Mouse (Mus musculus): ENCODE data around the gene Sept8.
"Not testable (repeated sequence)": the region's sequence is repeated elsewhere in the genome, so short reads cannot be mapped to it uniquely, and the experiment has no call there.

Gene Sept8

DNA sequence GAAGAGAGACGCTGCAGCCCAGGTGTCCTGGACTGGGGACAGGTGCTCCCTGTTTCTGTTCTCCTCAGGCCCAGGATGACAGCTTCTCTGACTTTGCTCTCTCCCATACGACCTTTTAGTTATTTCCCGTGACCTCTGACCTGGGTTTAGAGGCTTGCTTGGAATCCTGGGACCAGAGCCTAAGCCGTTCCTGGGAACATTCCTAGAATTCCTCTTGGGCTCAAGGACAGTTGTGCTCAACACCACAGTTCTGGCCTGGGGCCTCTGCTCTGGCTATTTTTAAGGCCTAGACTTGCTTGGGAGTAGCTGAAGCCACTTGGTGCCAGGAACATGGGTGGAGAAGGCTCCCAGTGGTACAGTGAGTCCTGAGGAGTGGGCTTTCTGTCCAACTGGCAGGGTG, 6.4 kb downstream of the Sept8 start:
- no peak for DNase-seq (ENCODE audit: low spot score)

DNA sequence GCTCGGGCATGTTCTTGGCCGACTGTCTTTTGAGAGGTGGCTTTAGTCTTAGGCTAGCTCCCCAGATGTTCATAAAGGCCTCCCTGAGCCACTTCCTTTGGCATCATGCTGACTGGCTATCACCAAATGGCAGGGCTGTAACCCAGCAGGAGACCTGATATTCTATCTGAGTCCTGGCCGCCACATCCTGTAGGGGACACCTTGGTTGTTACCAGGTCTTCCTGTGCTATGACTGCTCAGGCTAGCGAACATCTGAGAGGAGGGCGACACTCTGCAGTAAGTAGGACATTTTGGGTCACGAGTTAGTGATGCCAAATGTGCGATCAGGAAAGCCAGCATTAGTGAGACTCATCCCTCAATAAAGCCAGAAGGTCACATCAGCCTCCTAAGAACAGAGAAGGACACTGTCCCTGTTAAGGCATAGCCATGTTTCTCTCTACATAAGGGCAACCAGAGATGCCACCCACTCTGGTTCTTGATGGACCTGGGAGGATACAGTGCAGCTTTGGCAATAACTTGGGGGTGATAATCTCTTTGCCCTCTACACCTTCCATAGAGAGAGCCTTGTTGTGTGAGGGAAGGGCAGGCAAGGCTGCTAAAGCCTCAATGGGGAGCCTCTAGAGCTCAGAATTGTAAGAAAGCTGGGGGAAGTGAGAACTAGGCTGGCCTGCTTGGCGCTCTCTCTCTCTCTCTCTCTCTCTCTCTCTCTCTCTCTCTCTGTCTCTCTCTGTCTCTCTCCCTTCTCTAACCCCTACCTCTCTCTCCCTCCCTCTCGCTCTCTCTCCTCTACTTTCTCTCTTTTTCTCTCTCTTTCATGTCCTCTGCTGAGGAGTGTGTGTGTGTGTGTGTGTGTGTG, 9.6 kb downstream of the Sept8 start:
- no peak for DNase-seq (ENCODE audit: low spot score)

DNA sequence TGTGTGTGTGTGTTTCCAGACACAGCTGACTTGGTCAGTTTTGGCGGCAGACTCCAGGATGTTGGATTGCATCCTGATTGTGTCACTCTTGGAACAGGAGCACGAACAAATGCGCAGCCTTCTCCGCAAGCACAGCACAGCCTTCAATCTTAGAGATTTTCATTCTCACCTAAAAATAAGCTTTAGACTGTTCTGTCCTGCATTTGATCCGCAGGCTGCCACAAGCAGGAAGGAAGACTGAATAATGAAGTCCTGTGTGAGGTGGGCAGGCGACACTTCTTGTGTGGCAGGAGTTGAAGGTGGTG, 10.1 kb downstream of the Sept8 start:
- no peak for DNase-seq (ENCODE audit: low spot score)

DNA sequence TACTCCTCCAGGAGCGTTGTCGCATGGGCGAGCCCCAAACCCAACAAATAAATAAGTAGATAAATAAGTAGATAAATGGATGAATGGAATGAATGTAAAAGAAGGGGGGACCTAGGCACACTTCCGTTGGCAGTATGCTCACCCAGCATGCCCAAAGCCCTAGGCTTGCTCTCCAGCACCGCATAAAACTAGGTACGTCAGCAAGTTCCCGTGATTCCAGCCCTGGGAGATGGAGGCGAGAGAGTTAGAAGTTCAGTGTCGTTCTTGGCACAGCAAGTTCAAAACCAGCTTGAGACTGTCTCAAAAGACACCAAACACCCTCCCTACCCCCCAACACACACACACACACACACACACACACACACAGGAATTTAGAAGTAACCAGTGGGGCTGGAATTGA, 10.9 kb downstream of the Sept8 start:
- no peak for DNase-seq (ENCODE audit: low spot score)

DNA sequence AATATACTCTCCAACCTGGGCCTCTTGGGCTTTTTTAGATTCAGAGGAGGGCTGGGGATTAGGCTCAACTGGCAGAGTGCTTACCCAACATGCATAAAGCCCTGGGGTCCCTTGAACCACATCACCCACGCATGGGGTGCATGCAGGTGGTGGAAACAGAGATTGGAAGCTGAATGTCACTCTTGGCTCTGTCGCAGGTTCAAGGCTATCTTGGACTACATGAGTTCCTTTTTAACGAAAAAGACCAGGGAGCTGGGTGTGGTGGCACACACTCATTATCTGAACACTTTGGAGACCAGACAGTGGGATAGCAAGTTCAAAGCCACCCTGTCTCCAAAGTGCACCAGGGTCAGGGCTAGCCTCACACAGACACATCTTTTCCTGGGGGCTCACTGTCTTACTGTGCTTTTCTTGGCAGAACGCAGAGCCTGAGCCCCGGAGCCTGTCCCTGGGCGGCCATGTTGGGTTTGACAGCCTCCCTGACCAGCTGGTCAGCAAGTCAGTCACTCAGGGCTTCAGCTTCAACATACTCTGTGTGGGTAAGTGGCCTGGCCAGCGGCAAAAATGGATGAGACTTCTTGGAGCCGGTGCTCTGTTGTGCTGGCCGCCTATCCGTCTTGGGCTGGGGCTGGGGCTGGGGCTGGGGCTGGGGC, 12.6 kb downstream of the Sept8 start:
- DNase-seq (ENCODE audit: low spot score), result no peak

DNA sequence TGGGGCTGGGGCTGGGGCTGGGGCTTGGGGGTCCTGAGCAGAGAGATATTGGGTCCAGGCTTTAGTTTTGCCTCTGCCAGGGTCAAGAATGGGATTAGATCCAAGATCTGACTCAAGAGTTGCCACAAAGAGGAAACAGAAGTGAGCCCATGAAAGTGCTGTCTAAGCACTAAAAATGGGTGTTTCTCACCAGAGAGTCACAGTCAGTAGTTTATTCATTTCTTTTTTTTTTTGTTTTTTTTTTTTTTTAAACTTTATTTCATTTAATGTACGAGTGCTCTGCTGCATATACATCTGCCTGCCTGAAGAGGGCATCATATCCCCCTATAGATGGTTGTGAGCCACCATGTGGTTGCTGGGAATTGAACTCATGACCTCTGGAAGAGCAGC, 13.2 kb downstream of the Sept8 start:
- DNase-seq (ENCODE audit: low spot score), result no peak

DNA sequence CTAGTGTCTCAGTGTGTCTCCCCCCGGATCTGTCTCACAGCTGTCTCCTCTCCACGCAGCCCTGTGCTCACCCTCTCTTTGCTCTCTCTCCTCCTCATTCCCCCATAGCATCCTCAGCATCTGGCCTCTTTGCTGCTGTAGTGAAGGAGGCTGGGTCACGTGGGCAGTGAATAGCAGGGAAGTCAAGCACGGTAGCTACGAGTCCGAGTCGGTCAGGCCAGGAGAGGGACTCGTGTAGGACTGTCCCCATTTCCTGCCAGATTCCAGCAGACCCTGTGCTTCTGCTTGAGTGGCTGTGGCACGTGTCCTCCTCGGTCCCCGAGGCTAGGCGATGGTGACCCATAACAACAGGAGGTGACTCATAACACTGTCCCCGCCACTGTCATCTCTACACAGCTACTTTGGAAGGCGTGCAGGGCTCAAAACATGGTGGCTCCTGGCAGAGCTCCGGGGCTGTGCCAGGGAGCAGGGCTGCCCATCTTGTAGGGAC, 20.0 kb downstream of the Sept8 start:
- no peak for DNase-seq (ENCODE audit: low spot score)

DNA sequence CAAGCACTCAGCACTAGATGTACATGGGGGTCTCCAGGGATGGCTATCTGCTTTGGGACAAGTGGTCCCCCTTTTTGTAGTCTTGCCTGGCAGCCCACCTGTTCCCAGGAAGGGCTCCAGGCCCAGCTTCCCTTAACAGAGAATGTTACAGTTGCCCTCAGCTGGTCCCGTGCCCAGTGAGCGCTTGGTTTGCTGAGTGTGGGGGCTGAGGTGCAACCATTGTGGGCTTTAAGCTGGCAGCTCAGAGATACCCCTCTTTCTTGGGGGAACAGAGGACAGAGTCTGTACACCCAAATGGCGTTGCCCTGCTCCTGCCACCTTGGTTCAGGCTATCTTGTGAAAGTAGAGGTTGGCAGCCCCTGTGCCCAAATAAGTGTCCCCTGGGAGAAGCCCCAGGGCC, 21.3 kb downstream of the Sept8 start:
- no peak for DNase-seq (ENCODE audit: low spot score)

DNA sequence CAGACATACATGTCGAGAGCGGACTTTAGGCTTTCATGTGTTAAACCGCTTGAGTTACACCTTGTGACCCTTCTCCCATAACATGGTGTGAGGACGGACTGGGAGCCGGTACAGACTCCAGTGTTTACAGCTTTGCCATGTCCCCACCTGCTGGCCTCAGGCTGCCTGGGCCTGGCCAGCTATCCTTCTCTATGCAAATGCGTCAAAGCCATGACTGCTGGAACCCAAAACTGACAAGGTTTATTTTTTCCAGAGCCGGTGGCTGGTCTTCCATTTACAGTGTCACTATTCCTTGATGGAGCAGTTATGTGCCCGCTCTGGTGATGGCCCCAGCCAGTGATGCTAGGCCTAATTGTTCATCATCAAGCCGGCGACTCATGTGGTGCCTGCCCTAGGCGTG, 22.2 kb downstream of the Sept8 start:
- DNase-seq (ENCODE audit: low spot score), result no peak

DNA sequence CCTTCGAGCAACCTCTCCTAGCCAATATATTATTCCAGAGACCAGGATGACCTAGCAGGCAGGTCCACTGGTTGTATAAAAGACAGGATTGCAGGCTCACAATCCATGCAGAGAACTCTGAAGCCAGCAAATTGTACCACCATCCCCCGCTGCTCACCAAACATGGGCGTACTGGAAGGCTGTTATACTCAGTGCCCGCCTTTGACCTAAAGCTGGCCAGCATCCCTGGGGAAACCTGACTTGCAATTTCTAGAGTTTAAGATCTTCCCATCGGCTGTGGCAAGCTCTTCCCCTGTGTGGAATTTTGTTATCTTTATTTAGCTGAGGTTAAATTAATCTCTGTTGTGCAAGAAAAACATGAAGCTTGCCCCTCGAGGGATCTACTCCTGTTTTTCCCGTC, 24.0 kb downstream of the Sept8 start:
- peak; percentile 39 for DNase-seq (ENCODE audit: low spot score)

DNA sequence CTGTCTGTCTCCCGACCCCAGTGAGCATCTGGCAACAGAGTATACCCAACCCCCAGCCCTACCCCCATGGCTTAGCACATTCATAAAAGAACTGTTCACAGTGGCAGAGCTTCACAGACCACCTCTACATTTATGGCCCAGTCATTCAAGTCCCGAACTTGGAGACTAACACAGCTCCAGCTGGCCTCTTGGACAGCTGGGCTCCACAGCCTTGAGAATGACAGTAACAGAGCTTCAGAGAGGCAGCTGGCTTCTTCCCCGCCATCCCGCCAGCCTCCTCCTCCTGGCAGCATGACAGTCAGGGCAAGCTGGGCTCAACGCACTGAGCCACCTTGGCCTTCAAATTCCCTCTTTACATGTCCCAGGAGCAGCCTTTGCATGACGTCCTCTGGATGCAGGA, 27.2 kb downstream of the Sept8 start:
- peak; percentile 40 for DNase-seq (ENCODE audit: low spot score)

DNA sequence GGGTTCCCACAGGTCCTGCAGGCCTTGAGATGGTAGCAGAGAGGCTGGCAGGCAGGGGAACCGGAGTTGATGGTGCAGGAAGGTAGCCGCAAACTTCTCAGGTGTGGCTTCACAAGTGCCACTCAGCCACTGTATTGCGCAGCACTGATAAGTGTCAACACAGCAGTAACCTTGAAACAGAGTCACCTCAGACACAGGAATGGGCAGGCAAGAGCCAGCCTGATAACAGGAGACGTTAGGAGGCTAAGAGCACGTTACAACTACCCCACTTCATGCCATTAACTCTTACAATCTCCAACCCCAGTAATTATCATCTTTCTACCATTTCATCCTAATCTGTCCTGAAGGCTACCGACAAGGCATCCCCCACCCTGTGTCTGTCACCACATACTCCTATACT, 28.5 kb downstream of the Sept8 start:
- no peak for DNase-seq (ENCODE audit: low spot score)

DNA sequence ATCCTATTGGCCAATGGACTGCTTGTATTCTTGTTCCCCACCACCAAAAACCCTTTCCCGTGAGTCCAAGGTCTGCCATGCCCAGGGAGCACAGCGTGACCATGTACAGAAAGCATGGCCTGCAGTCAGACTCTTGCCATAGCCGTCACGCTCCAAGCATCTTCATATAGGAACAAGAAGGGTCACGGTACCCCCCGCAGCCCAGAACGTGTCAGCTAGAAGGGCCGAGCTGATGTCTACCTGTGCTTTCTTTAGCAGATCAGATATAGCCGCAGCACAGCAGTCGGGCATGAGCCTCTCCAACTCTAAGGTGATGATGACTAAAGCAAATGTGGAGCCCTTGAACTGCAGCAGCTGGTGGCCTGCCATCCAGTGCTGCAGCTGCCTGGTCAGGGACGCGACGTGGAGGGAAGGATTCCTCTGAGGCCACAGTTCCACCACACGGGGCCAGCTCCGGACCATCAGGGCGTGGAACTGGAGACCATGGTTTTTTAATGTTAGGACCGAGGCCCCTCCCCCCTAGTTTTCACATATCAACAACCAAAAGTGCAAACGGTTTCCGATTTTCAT, 29.1 kb downstream of the Sept8 start:
- peak; percentile 42 for DNase-seq (ENCODE audit: low spot score)

DNA sequence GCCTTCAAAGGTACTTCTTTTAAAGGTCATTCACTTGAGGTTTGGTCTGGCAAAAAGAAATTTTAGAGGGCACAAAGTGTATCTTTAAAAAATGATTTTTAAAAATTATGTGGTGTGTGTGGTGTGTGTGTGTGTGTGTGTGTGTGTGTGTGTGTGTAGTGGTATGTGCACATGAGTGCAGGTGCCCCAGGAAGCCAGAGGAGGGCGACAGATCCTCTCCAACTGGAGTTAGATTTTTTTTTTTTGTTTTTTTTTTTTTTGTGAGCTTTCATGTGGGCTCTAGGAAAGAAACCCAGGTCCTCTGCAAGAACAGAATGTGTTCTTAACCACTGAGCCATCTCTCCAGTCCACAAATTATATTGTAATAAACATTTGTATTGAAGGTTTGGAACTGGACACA, 31.7 kb downstream of the Sept8 start:
- DNase-seq (ENCODE audit: low spot score), result no peak

DNA sequence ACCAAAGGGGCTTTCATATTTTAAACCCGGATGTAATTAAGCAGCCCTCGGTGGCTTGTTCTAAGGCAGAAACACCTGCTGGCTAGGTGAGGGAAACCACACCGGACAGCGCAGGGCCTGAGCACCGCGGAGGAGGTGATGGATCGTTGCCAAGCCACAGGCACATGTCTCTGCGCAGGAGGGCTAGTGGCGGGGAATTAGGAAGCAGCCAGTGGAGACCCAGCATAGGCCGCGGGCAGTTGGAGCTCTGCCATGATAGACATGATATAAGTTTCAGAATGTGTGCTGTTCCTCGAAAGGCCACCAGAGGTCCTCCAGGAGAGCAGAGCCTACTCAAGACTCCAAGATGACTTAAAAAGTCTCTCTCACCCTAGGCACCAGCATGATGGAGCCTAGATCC, 32.7 kb downstream of the Sept8 start:
- DNase-seq (ENCODE audit: low spot score), result peak; percentile 56

DNA sequence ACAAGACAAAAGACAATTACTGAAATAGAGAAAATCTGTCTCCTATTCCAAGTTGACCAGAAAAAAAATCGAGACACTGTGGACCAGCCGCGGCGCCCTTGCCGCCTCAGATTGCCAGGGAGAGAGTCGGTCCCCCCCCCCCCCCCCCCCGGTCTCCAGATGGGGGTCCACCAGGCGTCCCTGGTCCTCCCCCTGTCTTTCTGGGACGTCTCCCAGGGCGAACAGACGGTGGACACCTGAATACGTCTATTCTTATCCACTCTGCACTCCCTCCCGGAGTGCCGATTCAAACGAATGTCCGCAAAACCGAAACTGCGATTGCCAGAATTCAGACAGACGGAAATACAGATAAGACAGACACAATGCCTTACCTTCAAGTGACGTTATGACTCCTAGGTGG, 37.5 kb downstream of the Sept8 start:
- not testable (repeated sequence) for DNase-seq (ENCODE audit: low spot score)

DNA sequence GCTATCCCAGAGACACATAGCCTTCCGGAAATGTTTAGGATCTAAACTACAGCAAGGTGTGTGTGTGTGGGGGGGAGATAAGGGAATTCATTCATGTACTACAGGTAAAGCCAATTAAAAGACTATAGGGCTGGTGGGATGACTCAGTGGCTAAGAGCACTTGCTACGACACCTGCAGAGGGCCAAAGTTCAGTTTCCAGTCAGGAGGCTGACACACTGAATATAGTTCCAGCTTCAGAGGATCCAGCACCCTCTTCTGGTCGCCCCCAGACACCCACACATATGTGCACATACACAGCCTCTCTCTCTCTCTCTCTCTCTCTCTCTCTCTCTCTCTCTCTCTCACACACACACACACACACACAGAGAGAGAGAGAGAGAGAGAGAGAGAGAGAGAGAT, 38.9 kb downstream of the Sept8 start:
- DNase-seq (ENCODE audit: low spot score), result not testable (repeated sequence)

DNA sequence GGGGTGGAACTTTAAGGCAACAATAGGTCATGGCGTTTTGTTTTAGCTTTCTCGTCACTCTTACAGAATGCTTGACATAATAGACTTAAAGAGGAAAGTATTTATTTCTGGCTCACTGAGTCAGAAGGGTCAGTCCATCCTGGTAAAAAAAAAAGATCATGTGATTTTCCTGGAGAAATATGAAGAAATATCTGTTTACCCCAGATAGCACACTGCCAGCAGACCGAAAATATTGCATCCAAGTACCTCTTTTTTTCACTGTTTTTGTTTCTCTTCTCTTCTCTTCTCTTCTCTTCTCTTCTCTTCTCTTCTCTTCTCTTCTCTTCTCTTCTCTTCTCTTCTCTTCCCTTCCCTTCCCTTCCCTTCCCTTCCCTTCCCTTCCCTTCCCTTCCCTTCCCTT, 40.9 kb downstream of the Sept8 start:
- DNase-seq (ENCODE audit: low spot score), result not testable (repeated sequence)

DNA sequence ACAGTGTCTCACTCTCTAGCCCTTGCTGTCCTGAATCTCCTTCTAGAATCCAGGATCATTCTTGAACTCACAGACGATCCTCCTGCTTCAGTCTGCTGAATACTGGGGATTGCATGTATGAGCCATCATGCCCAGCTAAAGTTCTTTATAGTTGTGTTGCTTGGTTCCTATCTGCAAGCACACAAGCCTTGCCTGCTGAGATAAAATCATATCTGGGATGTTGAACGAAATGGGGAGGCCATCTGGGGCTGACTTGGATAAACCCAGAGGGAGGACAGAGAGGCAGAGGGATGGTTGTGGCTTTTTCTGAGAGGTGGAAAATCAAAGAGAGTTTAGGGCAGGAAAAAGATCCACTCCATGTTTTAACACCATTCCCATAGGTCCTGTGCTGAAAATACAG, 42.9 kb downstream of the Sept8 start:
- DNase-seq (ENCODE audit: low spot score), result no peak

DNA sequence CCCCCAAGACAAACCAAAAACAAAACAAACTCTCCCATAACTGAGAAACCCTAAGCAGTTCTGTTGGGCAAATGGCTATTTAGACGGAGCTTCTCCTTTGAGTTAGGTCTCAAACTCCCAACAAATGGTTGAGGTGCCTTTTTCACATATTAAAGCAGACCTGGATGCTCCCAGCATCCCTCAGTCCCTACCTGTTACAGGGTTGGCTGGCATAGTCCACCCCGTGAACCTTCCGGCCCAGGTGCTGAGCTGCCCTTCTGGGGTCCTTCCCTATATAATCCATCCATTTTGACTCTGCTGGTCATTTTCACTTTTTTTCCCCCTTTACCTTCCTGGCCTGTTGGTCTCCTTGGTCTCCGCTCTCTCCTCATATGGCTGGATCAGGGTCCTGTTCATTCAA, 47.6 kb downstream of the Sept8 start:
- DNase-seq (ENCODE audit: low spot score), result no peak

DNA sequence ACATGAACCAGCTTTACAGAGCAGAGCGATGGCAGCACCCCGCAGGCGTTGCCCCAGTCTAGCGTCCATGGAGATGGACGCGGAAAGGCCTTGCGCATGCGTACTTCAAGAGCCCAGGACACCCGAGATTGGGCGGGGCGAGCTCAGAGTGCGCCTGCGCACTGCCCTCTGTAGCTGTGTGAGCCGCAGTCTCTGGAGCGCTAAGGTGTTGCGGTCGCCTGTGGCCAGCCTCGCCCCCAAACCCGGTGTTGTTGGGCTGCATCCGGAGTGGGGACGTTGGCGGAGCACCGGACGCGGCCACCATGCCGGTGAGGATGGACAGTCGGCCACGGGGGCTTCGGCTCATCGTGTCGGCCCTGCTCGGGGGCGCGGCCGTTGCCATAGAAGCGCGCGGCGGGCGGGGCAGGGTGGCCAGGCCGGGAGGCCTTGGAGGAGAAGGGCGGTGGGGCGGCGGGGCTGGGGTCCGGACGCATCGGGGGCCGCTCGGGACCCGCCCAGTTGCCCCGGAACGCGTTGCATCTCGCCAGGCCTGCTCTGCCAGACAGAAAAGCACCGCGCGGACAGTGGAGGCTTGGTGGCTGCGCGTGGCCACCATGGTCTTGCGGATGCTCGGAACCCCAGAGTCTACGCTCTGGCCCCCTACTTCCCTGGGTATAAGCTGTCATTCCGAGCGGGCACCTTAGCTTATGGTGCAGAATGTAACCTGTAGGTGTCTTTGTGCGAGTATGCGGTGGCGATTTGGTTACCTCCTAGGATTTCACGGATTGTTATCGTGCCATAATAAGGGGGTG, 48.4 kb downstream of the Sept8 start, which contains the start of gene Kif3a:
TSS of gene Kif3a (plus strand) at position 156 of the 791 bp plus-strand sequence.
- DNase-seq (ENCODE audit: low spot score), result peak; percentile 96

DNA sequence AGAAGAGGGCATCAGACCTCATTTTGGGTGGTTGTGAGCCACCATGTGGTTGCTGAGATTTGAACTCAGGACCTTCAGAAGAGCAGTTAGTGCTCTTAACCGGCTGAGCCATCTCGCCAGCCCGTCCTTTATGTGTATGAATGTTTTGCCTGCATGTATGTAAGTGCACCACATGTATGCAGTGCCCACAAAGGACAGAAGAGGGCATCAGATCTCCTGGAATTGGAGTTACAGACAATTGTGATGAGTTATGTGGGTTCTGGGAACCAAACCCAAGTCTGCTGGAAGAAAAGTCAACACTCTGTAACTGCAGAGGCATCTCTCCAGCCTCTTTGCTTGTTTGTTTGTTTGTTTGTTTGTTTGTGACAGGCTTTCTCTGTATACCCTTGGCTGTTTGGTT, 61.5 kb downstream of the Sept8 start:
- no peak for DNase-seq (ENCODE audit: low spot score)

DNA sequence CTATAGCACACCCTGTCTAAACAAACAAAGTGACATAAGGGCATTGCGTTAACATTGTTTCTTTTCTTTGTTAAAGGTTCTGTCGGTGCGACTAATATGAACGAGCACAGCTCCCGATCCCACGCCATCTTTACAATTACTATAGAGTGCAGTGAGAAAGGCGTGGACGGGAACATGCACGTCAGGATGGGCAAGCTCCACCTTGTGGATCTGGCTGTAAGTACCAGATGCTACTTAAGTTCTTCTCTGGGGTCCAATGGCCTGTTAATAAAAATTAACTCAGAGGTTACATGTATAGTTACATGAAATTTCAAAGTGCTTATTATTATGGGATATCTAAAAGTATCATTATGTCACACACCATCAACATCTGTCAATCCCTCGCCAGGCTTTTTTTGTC, 64.1 kb downstream of the Sept8 start:
- DNase-seq (ENCODE audit: low spot score), result no peak
